In the genomic region with DNA sequence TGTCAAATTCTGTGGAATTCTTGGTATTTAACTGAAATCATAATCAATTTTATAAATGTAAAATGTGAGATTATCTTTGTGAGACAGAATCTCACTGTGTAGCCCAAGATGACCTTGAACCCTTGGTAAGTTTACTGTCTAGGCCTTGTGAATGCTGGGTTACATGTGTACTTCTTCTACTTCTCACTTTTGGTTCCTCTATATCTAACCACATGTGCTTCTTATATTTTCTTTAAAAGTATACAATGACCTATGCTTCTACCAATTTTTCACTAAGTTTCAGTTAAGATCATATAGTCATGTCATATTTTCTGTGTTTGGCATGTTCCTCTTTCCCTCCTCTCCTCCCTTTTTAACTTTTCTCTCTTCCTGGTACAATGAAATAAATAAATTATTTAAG, we compare ENCODE assay signal across 26 mouse cellular contexts. TPM values are rescaled to one million over a fixed set of nuclear protein-coding genes. Genes with fewer than 3 reads are reported as not detected.
"Had no signal": no experiment of that assay in that cellular context is flagged by ENCODE, and none has a peak within 500 bp of the region (broad histone marks: within the 10 kb centered on the region; RNA-seq: fewer than 3 reads in every experiment).

No protein-coding gene starts in this region.

- H3K27me3 ChIP-seq: midbrain, embryonic 12.5 days; neural tube, embryonic 13.5 days; neural tube, embryonic 15.5 days; stomach, embryonic 15.5 days had no signal

- H3K36me3 ChIP-seq: midbrain, embryonic 10.5 days; midbrain, embryonic 12.5 days; neural tube, embryonic 13.5 days; neural tube, embryonic 15.5 days; stomach, embryonic 15.5 days had no signal

- H3K9me3 ChIP-seq: midbrain, embryonic 10.5 days; midbrain, embryonic 12.5 days; neural tube, embryonic 13.5 days; neural tube, embryonic 15.5 days; stomach, embryonic 15.5 days had no signal

- H3K9ac ChIP-seq: lung, embryonic 14.5 days; midbrain, embryonic 12.5 days; neural tube, embryonic 13.5 days; neural tube, embryonic 15.5 days; stomach, embryonic 15.5 days had no signal

- H3K4me1 ChIP-seq: midbrain, embryonic 10.5 days; midbrain, embryonic 12.5 days; neural tube, embryonic 13.5 days; neural tube, embryonic 15.5 days; stomach, embryonic 15.5 days had no signal

- H3K4me2 ChIP-seq: lung, embryonic 14.5 days; midbrain, embryonic 12.5 days; neural tube, embryonic 13.5 days; neural tube, embryonic 15.5 days; stomach, embryonic 15.5 days had no signal

- H3K27ac ChIP-seq: midbrain, embryonic 10.5 days; midbrain, embryonic 12.5 days; neural tube, embryonic 13.5 days; neural tube, embryonic 15.5 days; stomach, embryonic 15.5 days; stomach, postnatal 0 days had no signal

- ATAC-seq: midbrain, embryonic 16.5 days had no signal

- DNase-seq: lung, adult 18-20 months; lung, embryonic 14.5 days; lung, postnatal 10 days; lung, postnatal 4 days; midbrain, embryonic 14.5 days; retina, postnatal 1 day; right cerebral cortex, adult 18-20 months; right cerebral cortex, postnatal 14 days; thymus, adult 2 months; thymus, postnatal 25 days; thymus, postnatal 4 days had no signal

- H3K4me3 ChIP-seq: midbrain, embryonic 10.5 days; midbrain, embryonic 12.5 days; myocyte; neural tube, embryonic 13.5 days; neural tube, embryonic 15.5 days; stomach, embryonic 15.5 days had no signal

RNA-seq across cellular contexts. Expression of a gene that starts 3.1 kb away (rescaled TPM):
- total RNA-seq: megakaryocyte-erythroid progenitor cell, adult 5-6 weeks had no signal
- polyA plus RNA-seq: liver, embryonic 16.5 days; lung, embryonic 14.5 days; lung, embryonic 16.5 days; midbrain, embryonic 10.5 days; midbrain, embryonic 12.5 days; midbrain, embryonic 14.5 days; midbrain, embryonic 16.5 days; myocyte; neural tube, embryonic 11.5 days; neural tube, embryonic 13.5 days; neural tube, embryonic 15.5 days; spleen, adult 2 months; stomach, embryonic 15.5 days; stomach, postnatal 0 days; testis, adult 2 months; thymus, adult 2 months; urinary bladder, adult 2 months had no signal

RNA-seq across cellular contexts. Expression of a gene that starts 9.0 kb away (rescaled TPM):
- total RNA-seq: megakaryocyte-erythroid progenitor cell, adult 5-6 weeks had no signal
- polyA plus RNA-seq: liver, embryonic 16.5 days; lung, embryonic 14.5 days; lung, embryonic 16.5 days; midbrain, embryonic 10.5 days; midbrain, embryonic 12.5 days; midbrain, embryonic 14.5 days; midbrain, embryonic 16.5 days; myocyte; neural tube, embryonic 11.5 days; neural tube, embryonic 13.5 days; neural tube, embryonic 15.5 days; spleen, adult 2 months; stomach, embryonic 15.5 days; stomach, postnatal 0 days; testis, adult 2 months; thymus, adult 2 months; urinary bladder, adult 2 months had no signal

RNA-seq across cellular contexts. Expression of a gene that starts 17.9 kb away (rescaled TPM):
- total RNA-seq: megakaryocyte-erythroid progenitor cell, adult 5-6 weeks had no signal
- polyA plus RNA-seq: liver, embryonic 16.5 days; lung, embryonic 14.5 days; lung, embryonic 16.5 days; midbrain, embryonic 10.5 days; midbrain, embryonic 12.5 days; midbrain, embryonic 14.5 days; midbrain, embryonic 16.5 days; myocyte; neural tube, embryonic 11.5 days; neural tube, embryonic 13.5 days; neural tube, embryonic 15.5 days; spleen, adult 2 months; stomach, embryonic 15.5 days; stomach, postnatal 0 days; thymus, adult 2 months; urinary bladder, adult 2 months had no signal

RNA-seq across cellular contexts. Expression of a gene that starts 19.9 kb away (rescaled TPM):
- total RNA-seq: megakaryocyte-erythroid progenitor cell, adult 5-6 weeks had no signal
- polyA plus RNA-seq: liver, embryonic 16.5 days; lung, embryonic 14.5 days; lung, embryonic 16.5 days; midbrain, embryonic 10.5 days; midbrain, embryonic 12.5 days; midbrain, embryonic 14.5 days; midbrain, embryonic 16.5 days; myocyte; neural tube, embryonic 11.5 days; neural tube, embryonic 13.5 days; neural tube, embryonic 15.5 days; spleen, adult 2 months; stomach, embryonic 15.5 days; stomach, postnatal 0 days; testis, adult 2 months; thymus, adult 2 months; urinary bladder, adult 2 months had no signal

RNA-seq across cellular contexts. Expression of a gene that starts 27.6 kb away (rescaled TPM):
- total RNA-seq: megakaryocyte-erythroid progenitor cell, adult 5-6 weeks had no signal
- polyA plus RNA-seq: liver, embryonic 16.5 days; lung, embryonic 14.5 days; lung, embryonic 16.5 days; midbrain, embryonic 10.5 days; midbrain, embryonic 14.5 days; midbrain, embryonic 16.5 days; myocyte; neural tube, embryonic 11.5 days; neural tube, embryonic 13.5 days; neural tube, embryonic 15.5 days; spleen, adult 2 months; stomach, embryonic 15.5 days; stomach, postnatal 0 days; thymus, adult 2 months; urinary bladder, adult 2 months had no signal
